Mouse (Mus musculus) embryonic facial prominence, embryonic 14.5 days (tissue): ENCODE measurements around the gene Dnah17. TPM values are rescaled to one million over a fixed set of nuclear protein-coding genes. Genes with fewer than 3 reads are reported as not detected.

Experiments
- ATAC-seq: fragments of 200-750 bp; cut with Nextera tagmentation; 2 replicates; pipeline ENCODE4 v1.8.0; 2017; ENCODE audit warnings: low read depth, moderate number of reproducible peaks, moderate TSS enrichment
- DNase-seq: peaks from one replicate; pipeline ENCODE4 v3.0.0-alpha.2; 2015; ENCODE audit warnings: low spot score
- H3K27ac ChIP-seq: fragments of 300-500 bp; sonication (generic); replicated peaks from 2 replicates; pipeline ENCODE4 v1.5.1; 2014; ENCODE audit warnings: low read depth, mild to moderate bottlenecking, low read length, moderate library complexity
- H3K27me3 ChIP-seq: fragments of 300-500 bp; sonication (generic); replicated peaks from 2 replicates; pipeline ENCODE4 v1.6.1; 2014; ENCODE audit warnings: low read length; ENCODE audit not compliant: control insufficient read depth, insufficient read depth
- H3K36me3 ChIP-seq: fragments of 300-500 bp; sonication (generic); 2 replicates; pipeline ENCODE4 v1.6.1; 2014; ENCODE audit warnings: low read length, mixed read lengths; ENCODE audit not compliant: control insufficient read depth, insufficient read depth
- H3K4me1 ChIP-seq: fragments of 300-500 bp; sonication (generic); 2 replicates; pipeline ENCODE4 v1.6.1; 2014; ENCODE audit warnings: antibody characterized with exemption, low read length; ENCODE audit not compliant: control insufficient read depth, insufficient read depth
- H3K4me2 ChIP-seq: fragments of 300-500 bp; sonication (generic); 2 replicates; pipeline ENCODE4 v1.6.1; 2014; ENCODE audit warnings: low read depth, mild to moderate bottlenecking, low read length, moderate library complexity, mixed read lengths
- H3K4me3 ChIP-seq: fragments of 300-500 bp; sonication (generic); 2 replicates; pipeline ENCODE4 v1.5.1; 2014; ENCODE audit warnings: low read depth, mild to moderate bottlenecking, low read length
- H3K9ac ChIP-seq: fragments of 300-500 bp; sonication (generic); 2 replicates; pipeline ENCODE4 v1.6.1; 2014; ENCODE audit warnings: low read depth, mild to moderate bottlenecking, low read length, moderate library complexity, mixed read lengths
- H3K9me3 ChIP-seq: fragments of 300-500 bp; sonication (generic); 2 replicates; pipeline ENCODE4 v1.6.1; 2016; ENCODE audit warnings: low read length; ENCODE audit not compliant: control insufficient read depth
- WGBS: fragments of 180-500 bp; shearing (Covaris S2); extraction: QIAGEN DNeasy Blood & Tissue Kit; methylation state at CpG from one replicate; pipeline ENCODE4 v1.1.7; 2014; 5-methylcytosine and 5-hydroxymethylcytosine counted together
- microRNA-seq: library from miRNA; unstranded; fragments of <30 nt; microRNA quantifications from one replicate; pipeline ENCODE4, GENCODE M21; 2016; ENCODE audit warnings: borderline number of aligned reads
- polyA plus RNA-seq: library from polyadenylated mRNA; unstranded; fragments of >200 nt; fragmentation: Nextera tagmentation; extraction: Ambion mirVana; gene quantifications from 2 replicates; pipeline ENCODE4 v1.2.1, GENCODE M21; 2014

Dnah17 gene
- polyA plus RNA-seq, 1 experiment from 2014 or later, result 0.06 TPM

GRCm38 (mm10) chr11:117976081-117976582 lies 154.3 kb downstream of the Dnah17 start:
- H3K4me3 ChIP-seq, result no peak overlapping the region
- no peaks in the 10 kb centered on the region for H3K36me3 ChIP-seq
- DNase-seq (peak; percentile 81), ATAC-seq (peak; percentile 79)
- no peaks in the 10 kb centered on the region for H3K27me3 ChIP-seq
- H3K4me2 ChIP-seq, result no peak overlapping the region; the same call in 1 of the 2 replicates
- WGBS, result 8% methylated on average over 8 of the region's 8 CpGs
- peak overlapping the region; percentile 80 for H3K27ac ChIP-seq
- H3K9ac ChIP-seq, result no peak overlapping the region
- H3K4me1 ChIP-seq, result peaks cover 20% of the 10 kb centered on the region
- H3K9me3 ChIP-seq, result no peaks in the 10 kb centered on the region

DNA sequence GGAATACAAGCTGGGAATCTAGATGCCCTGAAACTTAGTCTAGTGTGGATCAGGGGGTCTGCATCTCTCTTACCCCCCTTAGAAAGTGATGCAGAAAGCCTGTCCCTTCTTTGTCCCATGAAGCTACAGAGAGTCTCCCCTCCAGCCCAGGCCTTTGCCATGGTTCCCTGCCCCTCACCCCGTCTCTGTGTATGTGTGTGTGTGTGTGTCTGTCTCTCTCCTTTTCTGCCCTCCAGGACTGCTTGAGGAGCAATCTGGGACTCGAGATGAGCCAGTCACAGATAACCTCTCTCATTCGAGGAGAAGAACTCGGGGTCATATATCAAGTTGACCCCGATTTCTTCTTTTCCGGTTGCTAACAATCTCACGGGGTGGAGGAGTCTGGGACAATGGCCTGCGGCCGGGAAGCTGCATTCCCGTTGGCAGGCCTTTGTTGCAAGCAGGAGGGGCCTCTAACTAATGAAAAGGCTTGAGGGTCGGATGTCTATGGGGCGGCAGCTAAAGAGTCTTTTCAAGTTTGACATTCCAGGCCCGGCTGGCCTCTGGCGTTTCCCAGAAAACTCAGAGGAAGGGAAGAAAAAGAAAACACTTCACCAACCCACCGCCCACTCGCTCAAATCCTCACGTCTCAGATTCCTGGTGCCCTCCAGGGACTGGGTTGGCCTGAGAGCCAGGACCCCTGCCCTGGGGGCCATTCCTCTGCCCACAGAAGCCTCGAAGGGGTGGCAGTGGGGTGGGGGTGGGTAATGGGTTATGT lies 155.0 kb downstream of the Dnah17 start:
- DNase-seq, result peak; percentile 77

GRCm38 (mm10) chr11:117974327-117975125 lies 155.9 kb downstream of the Dnah17 start:
- Histone ChIP-seq H3K4me2 (no peak overlapping the region), H3K9ac (no peak overlapping the region)

More for the DNA sequence above, 155.0 kb downstream of the Dnah17 start:
- no peaks in the 10 kb centered on the region for H3K9me3 ChIP-seq
- WGBS, result 13% methylated on average over 17 of the region's 18 CpGs
- no peak overlapping the region for H3K4me3 ChIP-seq
- H3K4me1 ChIP-seq, result peaks cover 20% of the 10 kb centered on the region
- no peaks in the 10 kb centered on the region for H3K36me3 ChIP-seq
- peak overlapping the region; percentile 80 for H3K27ac ChIP-seq
- H3K4me2 ChIP-seq, result no peak overlapping the region
- 0 out of 2 replicates have a peak overlapping the region, but pooled peaks have one; percentile 17 for H3K9ac ChIP-seq
- ATAC-seq, result peak; percentile 38; the same call in 1 of the 2 replicates
- no peaks in the 10 kb centered on the region for H3K27me3 ChIP-seq

GRCm38 (mm10) chr11:117973569-117973968 lies 156.9 kb downstream of the Dnah17 start:
- Histone ChIP-seq H3K9ac (no peak overlapping the region), H3K36me3 (no peaks in the 10 kb centered on the region), H3K4me2 (no peak overlapping the region), H3K27me3 (no peaks in the 10 kb centered on the region), H3K4me3 (no peak overlapping the region), H3K27ac (0 out of 2 replicates have a peak overlapping the region, but pooled peaks have one; percentile 6), H3K9me3 (no peaks in the 10 kb centered on the region), H3K4me1 (peaks cover 20% of the 10 kb centered on the region)
- 41% methylated on average over 5 of the region's 5 CpGs for WGBS
- ATAC-seq, result no peak
- no peak for DNase-seq

More at GRCm38 (mm10) chr11:117974327-117975125, 155.9 kb downstream of the Dnah17 start:
- peaks cover 20% of the 10 kb centered on the region for H3K4me1 ChIP-seq
- no peak overlapping the region for H3K4me3 ChIP-seq
- WGBS, result 35% methylated on average over 14 of the region's 14 CpGs
- no peak for DNase-seq
- peak overlapping the region; percentile 80; the same call in 1 of the 2 replicates for H3K27ac ChIP-seq
- ATAC-seq, result no peak
- H3K36me3 ChIP-seq, result no peaks in the 10 kb centered on the region
- no peaks in the 10 kb centered on the region for H3K9me3 ChIP-seq
- H3K27me3 ChIP-seq, result no peaks in the 10 kb centered on the region

- H3K27me3 ChIP-seq, result no peaks in the 10 kb centered on the region
- no peak overlapping the region for H3K27ac ChIP-seq
- DNase-seq, result no peak
- H3K4me1 ChIP-seq, result peaks cover 22% of the 10 kb centered on the region
- H3K9ac ChIP-seq, result no peak overlapping the region
- WGBS, result 53% methylated on average over 11 of the region's 11 CpGs
- H3K4me3 ChIP-seq, result no peak overlapping the region
- no peaks in the 10 kb centered on the region for H3K9me3 ChIP-seq
- no peak overlapping the region for H3K4me2 ChIP-seq
- H3K36me3 ChIP-seq, result no peaks in the 10 kb centered on the region
- no peak for ATAC-seq
Measured at GRCm38 (mm10) chr11:117972656-117973558, 157.5 kb downstream of the Dnah17 start.

Small RNA genes within 50 kb of the gene (microRNA-seq; reads per million reads assigned to microRNA genes)
- not detected for gene Mir6933

Other genes starting within 250 kb of the Dnah17 start
- gene Socs3, start 160.6 kb downstream of the Dnah17 start, polyA plus RNA-seq, result 6.8 and 8.3 TPM in 2 replicates
- gene Pgs1, start 144.3 kb downstream of the Dnah17 start, polyA plus RNA-seq, result 31.0 and 34.7 TPM in 2 replicates
- 11.4 and 12.5 TPM in 2 replicates for gene Cyth1, start 118.0 kb upstream of the Dnah17 start, polyA plus RNA-seq
- gene Usp36, start 159.6 kb upstream of the Dnah17 start, polyA plus RNA-seq, result 15.9 and 16.1 TPM in 2 replicates
- 0.63 and 1.2 TPM in 2 replicates for gene Cep295nl, start 211.9 kb upstream of the Dnah17 start, polyA plus RNA-seq
- 182 and 196 TPM in 2 replicates for gene Timp2, start 225.1 kb upstream of the Dnah17 start, polyA plus RNA-seq